Mouse (Mus musculus): Measurements from ENCODE around the gene Mrpl37.

GRCm38 (mm10) chr4:107079716-107080115 is 13.0 kb upstream of the Mrpl37 start:
- TF ChIP-seq MAFK (IDR thresholded peaks at IDR 0.05; ENCODE audit: insufficient read depth, low read depth, low read length) = no peak
- no peak for TF ChIP-seq ZC3H11A (IDR thresholded peaks at IDR 0.05; ENCODE audit: borderline replicate concordance, low read depth, low read length)
- TF ChIP-seq CHD2 (IDR thresholded peaks at IDR 0.05; ENCODE audit: low read depth, low read length) = no peak
